Mouse (Mus musculus) left cerebral cortex, postnatal 10 days (tissue): ENCODE data around the gene Bcdin3d. TPM values are rescaled to one million over a fixed set of nuclear protein-coding genes. Genes with fewer than 3 reads are reported as not detected.

Experiments
- DNase-seq, 2 experiments: peaks; one replicate each; pipeline ENCODE4 v3.0.0; 2021 to 2022; ENCODE audit warnings: low spot score in 2 of 2, mixed read lengths in 1 of 2; ENCODE audit errors: extremely low spot score in 1 of 2
- intact Hi-C: fragments of 180-260 bp; cut with DNase I; formaldehyde crosslinking; loops from one replicate; pipeline ENCODE4 v1.15.1; 2025
- total RNA-seq, 2 experiments: library from RNA; stranded (reverse); gene quantifications; 2 replicates each; pipeline ENCODE4 v1.2.3; 2021

The Bcdin3d gene
- total RNA-seq, 2 experiments from 2014 or later: 4.3 to 4.8 TPM

DNA sequence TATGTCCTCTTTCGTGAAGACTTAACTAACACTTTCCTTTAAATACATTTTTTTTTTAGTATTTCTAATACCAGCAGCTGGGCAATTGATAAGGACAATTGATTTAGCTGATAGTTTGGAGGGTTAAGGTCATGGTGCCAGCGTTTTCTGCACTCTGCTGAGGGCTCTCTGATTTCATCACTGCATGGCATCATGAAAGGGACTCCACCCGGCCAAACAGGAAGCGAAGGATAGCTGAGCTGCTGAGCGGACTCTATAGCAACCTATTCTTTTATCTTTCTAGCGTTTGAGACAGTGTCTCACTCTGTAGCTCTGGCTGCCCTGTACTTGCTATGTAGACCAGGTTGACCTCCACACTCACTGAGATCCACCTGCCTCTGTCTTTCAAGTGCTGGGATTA lies 10.2 kb upstream of the Bcdin3d start:
- intact Hi-C loops: no loop called here
- DNase-seq: no peak

DNA sequence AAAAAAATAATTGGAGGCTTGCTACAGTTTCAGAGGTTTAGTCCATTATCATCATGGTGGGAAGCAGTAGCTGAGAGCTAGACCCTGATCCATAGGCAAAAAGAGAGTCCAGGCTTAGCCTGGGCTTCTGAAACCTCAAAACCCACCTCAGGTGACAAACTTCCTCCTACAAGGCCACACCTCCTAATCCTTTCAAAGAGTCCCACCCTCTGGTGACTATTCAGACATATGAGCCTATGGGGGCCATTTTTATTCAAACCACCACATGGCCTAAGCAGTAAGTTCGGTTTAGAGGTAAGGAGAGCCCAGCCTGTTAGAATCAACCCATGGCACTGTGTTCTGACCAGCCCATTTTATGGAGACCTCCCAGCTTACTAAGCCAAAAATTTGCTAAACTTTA lies 1.3 kb upstream of the Bcdin3d start:
- intact Hi-C loops: loop anchor here (10.0 kb wide), 1 partner anchor 161 kb away; no protein-coding TSS in a partner anchor
- DNase-seq: no peak

DNA sequence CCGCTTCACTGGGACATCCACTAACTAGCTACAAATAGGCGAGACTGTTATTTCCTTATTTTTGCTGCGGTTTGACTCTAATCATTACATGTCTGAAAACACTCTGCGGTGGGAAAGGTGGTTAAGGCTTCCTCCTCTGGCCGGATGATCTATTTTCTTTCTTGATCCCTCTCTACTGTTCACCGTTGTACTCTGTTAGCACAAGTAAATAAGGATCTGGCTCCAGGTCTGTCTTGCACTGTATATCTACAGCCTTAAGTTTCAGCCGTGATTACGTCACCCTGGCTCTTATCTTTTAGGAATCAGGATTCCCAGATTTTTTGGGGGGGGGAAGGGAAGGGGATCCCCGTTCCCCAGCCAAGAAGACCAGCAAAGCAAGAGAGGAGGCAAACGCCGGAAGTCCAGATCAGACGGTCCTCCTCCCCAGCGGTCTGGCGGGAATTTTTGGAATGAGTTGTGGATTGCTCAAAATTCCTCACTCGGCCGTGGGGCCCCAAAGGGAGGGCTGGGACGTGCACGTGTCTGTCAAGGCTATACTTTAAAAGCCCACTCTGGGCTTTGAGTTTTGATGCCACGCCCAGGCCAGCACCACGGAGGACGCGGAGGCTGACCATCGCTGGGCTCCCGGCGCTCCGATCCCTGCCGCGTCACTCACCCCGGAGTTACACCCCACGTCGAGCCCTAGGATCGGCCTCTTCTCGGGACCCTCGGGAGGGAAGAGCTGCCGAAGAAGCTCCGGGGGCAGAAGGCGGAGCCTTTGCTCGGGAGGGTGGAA lies 542 bp downstream of the Bcdin3d start:
- DNase-seq: peak; percentile 51 to 81
- intact Hi-C loops: loop anchor here (10.0 kb wide), 1 partner anchor 159 kb away; no protein-coding TSS in a partner anchor

DNA sequence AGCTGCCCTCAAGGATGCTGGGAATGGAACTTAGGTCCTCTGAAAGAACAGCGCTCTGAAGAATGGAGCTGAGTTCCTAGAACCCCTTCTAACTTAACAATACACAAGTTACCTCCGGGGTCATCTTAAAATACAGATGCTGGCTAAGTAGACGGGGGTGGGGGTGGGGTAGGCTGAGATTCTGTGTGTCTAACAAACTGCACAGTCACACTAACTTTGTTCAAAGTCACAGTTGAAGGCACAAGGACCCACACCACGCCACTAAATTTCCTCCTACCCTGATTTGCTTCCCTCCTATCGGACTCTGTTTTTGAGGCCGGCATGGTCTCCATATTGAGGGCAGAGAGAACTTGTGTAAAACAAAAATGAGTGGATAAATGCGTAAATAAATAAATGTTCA lies 1.6 kb downstream of the Bcdin3d start:
- DNase-seq: no peak
- intact Hi-C loops: loop anchor here (10.0 kb wide), 1 partner anchor 158 kb away; no protein-coding TSS in a partner anchor

DNA sequence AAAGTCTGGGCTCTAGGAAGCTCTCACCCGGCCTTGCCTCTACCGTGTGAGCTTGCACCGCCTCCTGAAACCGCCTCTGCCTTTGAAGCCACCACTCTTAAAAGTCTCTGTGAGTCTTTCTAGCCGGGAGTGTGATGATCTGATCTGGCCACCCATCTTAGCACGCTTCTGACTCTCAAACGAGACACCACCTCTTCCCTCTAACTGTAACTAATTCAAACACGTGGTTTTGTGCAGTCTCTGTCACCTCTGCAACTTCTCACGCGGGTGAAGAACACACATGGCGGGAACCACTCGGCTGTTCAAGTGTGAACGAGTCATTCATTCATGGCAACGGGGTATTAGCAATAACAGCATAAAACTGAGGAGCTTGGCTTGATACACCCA lies 2.9 kb downstream of the Bcdin3d start:
- no peak for DNase-seq
- intact Hi-C loops: loop anchor here (10.0 kb wide), 1 partner anchor 157 kb away; no protein-coding TSS in a partner anchor

DNA sequence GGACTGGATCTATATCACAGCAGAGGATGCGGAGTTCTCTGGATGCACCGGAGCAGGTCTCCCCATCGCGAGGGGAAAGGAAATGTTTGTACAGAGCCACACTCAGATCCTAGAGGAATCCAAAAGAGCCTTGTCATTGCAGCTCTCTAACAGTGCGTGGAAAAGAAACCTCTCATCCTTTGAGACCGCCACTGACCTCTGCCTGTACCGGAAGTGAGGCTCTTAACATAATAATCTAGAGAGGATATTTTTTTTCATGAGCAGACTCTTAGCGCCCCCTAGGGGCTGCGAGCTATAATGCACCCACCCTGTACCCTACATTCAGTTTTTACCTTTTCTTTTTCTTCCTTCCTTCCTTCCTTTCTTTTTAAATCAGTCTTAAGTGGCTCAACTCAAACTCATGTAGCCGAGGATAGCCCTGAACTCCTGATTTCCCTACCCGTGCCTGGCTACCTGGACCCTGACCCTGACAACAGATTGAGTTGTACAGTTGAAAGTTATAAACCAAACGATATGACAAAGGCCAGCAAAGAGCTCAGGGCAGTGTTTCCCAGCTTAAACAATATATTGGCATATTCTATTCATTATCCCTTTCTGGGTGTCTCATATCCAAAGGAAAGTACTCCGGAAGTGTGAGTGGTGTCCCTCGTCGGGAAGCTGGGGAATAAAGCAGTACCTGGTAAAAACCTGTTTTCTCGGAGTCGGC lies 3.4 kb downstream of the Bcdin3d start:
- DNase-seq: peak in 1 of 2 experiments; percentile 60
- intact Hi-C loops: loop anchor here (10.0 kb wide), 1 partner anchor 156 kb away; no protein-coding TSS in a partner anchor

DNA sequence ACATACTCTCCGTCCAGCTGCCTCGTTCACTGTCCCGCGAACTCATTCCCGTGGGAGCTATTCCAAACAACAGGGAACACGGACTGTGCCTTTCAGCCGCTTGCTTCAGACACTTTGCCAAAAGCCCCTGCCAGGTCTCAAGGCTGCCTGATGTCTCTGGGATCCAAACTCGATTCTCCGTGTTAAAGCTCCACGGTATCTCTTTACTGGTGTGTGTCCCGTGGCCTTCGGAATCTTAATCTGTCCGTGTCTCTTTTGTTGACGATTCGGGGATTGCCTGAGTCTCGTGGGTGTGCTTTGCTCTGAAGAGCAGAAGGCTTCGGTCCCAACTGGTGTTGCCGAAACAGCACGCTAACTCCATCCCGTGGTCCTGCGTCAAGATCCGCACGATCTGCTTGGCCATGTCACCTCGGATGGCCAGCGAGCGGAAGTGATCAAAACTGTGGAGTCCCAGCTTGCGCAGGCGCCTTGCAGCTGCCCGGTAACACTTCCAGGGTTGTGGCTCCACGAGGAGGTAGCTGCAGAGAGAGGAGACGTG lies 4.2 kb downstream of the Bcdin3d start:
- intact Hi-C loops: loop anchor here (10.0 kb wide), 1 partner anchor 155 kb away; no protein-coding TSS in a partner anchor
- DNase-seq: peak in 1 of 2 experiments; percentile 38

DNA sequence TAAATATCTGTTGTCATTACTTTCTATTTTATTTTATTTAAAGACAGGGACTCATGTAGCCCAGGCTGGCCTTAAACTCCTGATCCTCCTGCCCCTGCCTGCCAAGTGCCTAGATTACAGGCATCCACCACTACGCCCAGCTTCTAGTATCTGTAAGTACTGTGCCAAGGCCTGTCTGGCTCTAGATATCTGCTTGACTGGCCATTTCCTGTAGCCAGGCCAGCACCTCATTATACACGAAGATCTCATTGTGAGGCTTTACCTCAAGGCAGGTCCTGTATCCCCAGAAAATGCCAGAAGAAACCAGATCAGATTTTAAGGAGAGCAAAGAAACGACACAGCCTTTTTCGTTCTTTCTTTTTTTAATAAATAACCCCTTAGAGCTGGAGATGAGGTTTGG lies 4.8 kb downstream of the Bcdin3d start:
- intact Hi-C loops: loop anchor here (1.0 to 10.0 kb wide), 2 partner anchors 53 to 155 kb away; no protein-coding TSS in a partner anchor
- no peak for DNase-seq

DNA sequence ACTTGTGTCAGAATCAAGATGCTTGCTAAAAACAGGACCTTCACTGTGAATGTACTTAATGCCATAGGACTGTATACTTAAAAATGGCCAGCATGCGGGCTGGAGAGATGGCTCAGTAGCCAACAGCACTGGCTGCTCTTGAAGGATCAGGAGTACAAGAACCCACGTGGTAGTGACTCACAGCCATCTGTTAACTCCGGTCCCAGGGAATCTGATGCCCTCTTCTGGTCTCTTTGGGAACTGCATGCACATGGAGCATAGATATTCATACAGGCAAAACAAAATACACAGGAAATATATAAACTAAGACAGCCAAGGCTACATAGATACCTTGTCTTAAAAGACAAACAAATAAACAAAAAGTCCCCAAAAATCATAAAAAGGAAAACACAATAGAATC lies 5.5 kb downstream of the Bcdin3d start:
- DNase-seq: peak; percentile 77 to 85
- intact Hi-C loops: loop anchor here (1.0 kb wide), 1 partner anchor 53 kb away; no protein-coding TSS in a partner anchor

DNA sequence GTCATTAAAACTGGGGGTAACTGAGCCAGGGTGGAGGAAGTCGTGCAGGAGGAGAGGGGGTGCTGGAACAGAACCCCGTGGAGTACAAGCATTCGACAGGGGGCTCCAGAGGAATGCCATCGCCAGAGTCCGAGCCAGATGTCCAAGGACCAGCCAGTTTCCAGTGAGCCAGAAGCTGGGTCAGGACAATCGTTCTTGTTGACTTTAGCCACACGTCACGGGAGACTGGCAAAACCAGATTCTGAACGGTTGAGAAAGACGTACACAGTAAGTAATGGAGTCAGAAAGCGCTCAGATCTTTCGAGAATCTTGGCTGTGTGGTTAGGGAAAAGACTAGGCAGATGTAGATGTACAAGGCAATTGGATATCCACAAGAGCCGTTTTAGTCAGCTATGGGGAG lies 11.3 kb downstream of the Bcdin3d start:
- intact Hi-C loops: no loop called here
- DNase-seq: no peak

DNA sequence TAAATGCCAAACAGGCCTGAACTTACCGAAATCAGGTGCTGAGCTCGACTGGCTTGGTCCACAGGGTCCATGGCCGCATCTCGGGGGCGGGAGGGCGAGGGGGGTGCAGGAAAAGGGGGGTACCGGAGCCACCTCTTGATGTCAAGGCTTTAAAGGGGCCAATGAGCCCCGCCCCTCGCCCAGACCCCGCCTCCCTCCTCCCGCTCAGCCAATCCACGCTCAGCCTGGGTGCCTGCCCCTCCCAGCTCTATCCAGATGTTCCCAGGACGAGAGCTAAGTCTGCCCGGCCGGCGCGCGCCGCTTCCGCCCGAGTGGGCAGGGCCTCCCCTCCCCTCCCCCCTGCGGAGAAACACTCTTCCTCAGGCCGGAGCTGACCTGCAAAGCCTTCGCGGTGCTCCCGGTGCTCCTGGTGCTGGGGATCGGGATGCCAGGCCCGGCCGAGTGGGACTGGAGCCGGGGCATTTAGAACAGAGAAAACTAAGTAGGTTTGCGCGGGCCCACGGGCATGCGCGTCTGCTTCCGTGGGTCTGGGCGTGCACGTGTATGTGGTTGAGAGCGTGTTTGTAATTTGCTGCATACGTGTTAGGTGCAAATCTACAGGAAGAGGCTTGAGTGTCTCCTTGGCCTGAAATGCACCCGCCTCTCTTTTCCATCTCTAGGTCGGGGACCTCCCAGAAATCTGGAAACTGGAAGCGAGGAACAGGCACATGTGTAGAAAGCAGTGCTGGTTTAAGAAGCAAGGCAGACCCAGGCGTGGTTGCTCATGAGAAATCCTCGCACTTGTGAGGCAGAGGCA lies 16.7 kb downstream of the Bcdin3d start, which contains the start of gene Nckap5l:
Nckap5l (minus strand) TSS at position 143 of the 796 bp plus-strand sequence.
- intact Hi-C loops: no loop called here
- peak; percentile 91 to 96 for DNase-seq

DNA sequence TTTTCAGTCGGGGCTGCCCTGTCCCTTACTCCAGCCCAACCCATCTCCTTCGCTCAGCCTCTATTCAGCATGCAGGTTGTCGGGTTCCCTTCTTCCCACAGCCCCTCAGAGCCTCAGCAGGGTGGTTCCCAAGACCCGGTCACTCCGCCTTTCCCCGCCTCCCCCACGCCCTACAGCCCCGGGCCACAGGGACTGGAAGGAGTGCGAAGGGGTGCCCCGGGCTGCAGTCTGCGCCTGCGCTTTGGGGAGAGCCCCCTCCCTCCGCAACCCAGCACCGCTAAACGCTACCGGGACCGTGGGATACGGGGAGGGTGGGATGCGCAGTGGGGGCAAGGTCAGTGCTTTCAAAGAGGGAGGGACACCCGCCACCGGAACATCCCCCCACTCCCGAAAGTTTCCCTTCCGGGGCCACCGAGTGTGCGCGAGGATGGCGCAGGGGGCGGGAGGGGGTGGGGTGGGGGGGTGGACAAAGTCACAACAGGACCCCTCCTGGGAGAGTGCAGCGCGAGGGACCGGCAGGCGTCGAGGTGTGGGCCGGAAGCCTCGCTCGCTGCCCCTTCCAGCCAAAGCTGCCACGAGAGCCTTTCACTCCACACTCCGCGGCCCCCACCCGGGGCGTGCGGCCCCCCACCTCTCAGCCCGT lies 17.4 kb downstream of the Bcdin3d start:
- intact Hi-C loops: no loop called here
- DNase-seq: peak; percentile 47 to 85

DNA sequence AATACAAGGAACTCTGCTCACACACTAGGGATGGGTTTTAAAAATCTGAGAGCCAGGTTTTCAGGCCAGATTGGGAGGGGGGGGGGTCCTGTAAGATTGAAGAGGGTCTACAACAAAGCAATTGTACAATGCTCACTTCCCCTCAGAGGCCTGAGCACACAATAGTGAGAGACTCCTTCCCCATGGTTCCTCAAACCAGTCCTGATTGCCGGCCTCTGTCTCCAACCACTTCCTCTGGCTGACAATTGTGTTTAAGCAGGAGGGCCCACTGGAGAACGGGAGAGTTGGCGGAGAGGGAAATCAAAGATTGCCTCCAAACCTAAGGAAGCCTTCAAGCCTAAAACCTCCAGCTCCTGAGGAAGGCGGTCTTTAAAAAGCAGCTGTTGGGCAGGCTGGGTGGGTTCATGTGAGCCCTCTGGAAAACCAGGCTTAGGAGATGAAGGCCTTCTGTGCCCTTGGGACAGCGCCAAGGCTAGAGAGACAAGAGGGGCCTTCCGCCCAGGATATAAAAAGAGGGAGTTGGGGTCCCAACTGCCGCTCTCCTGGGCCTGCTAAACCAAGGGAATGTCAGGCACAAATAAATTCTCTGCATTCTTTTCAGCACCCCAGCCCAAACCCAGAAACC lies 18.1 kb downstream of the Bcdin3d start:
- DNase-seq: peak in 1 of 2 experiments; percentile 49
- intact Hi-C loops: no loop called here

DNA sequence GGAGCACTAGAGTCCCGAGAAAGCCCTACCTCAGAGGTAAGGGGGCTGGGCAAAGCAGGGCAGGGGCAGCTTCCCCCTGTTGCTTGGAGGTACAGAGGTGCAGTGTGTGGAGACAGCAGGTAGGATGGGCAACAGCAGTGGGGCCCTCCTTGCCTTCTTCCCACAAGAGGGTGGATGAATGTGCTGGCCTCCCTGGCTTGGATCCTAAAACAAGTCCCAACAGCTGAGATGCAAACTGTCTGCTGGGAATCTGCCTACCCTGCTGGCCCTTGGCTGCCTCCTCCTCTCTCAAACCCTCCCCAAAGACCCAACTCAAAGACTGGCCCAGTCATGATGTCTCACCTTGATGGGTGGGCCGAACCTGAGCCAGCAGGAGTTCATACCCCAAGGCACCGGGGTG lies 19.1 kb downstream of the Bcdin3d start:
- DNase-seq: no peak
- intact Hi-C loops: no loop called here

DNA sequence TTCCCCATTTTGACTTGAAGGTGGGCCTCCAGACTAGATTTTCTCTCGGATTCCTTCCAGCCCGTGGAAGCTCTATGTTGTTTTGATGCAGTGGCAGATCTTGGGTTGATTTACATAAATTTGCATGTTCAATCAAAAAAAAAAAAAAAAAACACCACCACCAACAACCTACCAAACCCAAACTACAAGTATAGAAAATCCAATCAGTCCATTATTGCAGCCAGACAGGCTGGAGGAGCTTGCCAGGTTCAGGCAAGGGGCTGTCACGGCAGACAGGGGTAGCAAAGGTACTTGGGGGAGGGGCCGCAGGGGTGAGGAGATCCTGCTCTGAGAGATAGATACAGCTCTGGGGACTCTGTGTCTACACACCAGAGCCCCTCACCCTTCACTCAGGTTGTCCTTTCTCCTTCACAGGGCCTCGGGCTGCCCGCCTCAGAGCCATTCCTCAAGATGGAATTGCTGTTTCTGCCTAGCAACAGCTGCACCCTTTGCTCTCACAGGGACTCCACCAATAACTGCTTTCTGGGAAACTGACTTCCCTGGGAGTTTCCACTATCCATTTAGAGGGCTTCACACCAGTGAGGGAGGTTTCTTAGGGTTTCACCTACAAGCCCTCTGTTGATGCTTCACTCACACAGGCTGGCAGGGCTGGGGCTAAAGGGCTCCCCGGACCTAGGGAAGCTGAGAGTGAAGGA lies 19.8 kb downstream of the Bcdin3d start:
- no peak for DNase-seq
- intact Hi-C loops: no loop called here

DNA sequence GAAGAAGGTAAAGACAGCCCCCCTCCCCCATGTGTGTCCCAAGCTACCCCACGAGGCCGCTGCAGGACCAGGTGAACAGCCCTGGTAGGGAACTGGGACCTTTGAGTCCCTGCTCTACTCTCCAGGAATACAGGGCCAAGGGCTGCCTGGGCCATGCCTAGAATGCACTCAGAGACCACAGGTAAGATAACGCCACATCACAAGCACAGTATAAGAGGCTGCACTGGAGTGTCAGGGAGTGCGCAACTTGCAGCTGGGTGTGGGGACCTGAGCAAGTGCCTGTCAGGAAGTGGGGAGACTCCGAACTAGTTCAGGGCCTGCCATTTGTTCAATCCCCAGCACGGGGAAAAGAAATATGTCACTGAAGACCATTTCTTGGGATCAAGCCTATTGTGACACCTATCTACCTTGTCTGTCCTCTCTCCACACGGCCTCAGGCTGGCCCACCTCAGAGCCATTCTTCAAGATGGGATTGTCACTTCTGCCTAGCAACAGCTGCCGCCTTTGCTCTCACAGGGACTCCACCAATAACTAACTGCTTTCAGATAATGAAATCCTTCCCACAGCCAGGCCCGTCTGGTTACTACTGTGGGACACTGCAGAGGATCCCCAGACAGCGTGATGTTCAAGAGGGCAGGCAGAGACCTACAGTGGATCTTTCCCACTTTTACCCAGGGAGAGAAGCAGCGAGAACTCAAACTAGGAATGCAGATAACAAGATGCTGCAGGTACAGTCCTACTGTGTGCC lies 21.2 kb downstream of the Bcdin3d start:
- intact Hi-C loops: no loop called here

More for the DNA sequence above, 21.2 kb downstream of the Bcdin3d start:
- no peak for DNase-seq
